Mouse (Mus musculus) limb, embryonic 14.5 days (tissue): ENCODE measurements around the gene Gm960. TPM values are rescaled to one million over a fixed set of nuclear protein-coding genes. Genes with fewer than 3 reads are reported as not detected.

Experiments used
- ATAC-seq: fragments of 200-750 bp; cut with Nextera tagmentation; 2 replicates; pipeline ENCODE4 v1.8.0; 2017; ENCODE audit warnings: low read depth, moderate number of reproducible peaks, moderate TSS enrichment; ENCODE audit not compliant: low FRiP score
- DNase-seq: peaks from one replicate; pipeline ENCODE4 v3.0.0-alpha.2; 2015; ENCODE audit warnings: low spot score
- H3K27ac ChIP-seq: fragments of 300-500 bp; sonication (generic); replicated peaks from 2 replicates; pipeline ENCODE4 v1.5.1; 2014; ENCODE audit warnings: low read depth, mild to moderate bottlenecking, low read length, moderate library complexity, mixed read lengths
- H3K27me3 ChIP-seq: fragments of 300-500 bp; sonication (generic); 2 replicates; pipeline ENCODE4 v1.6.1; 2014; ENCODE audit warnings: low read length, mixed read lengths; ENCODE audit not compliant: control insufficient read depth, insufficient read depth
- H3K36me3 ChIP-seq: fragments of 300-500 bp; sonication (generic); 2 replicates; pipeline ENCODE4 v1.6.1; 2014; ENCODE audit warnings: mild to moderate bottlenecking, low read length, moderate library complexity, mixed read lengths; ENCODE audit not compliant: control insufficient read depth, insufficient read depth
- H3K4me1 ChIP-seq: fragments of 300-500 bp; sonication (generic); 2 replicates; pipeline ENCODE4 v1.6.1; 2014; ENCODE audit warnings: antibody characterized with exemption, low read length, mixed read lengths; ENCODE audit not compliant: control insufficient read depth, insufficient read depth
- H3K4me2 ChIP-seq: fragments of 300-500 bp; sonication (generic); replicated peaks from 2 replicates; pipeline ENCODE4 v1.6.1; 2014; ENCODE audit warnings: low read depth, mild to moderate bottlenecking, low read length, moderate library complexity; ENCODE audit not compliant: severe bottlenecking
- H3K4me3 ChIP-seq: fragments of 300-500 bp; sonication (generic); replicated peaks from 2 replicates; pipeline ENCODE4 v1.5.1; 2014; ENCODE audit warnings: low read length
- H3K9ac ChIP-seq: fragments of 300-500 bp; sonication (generic); 2 replicates; pipeline ENCODE4 v1.6.1; 2014; ENCODE audit warnings: mild to moderate bottlenecking, low read depth, low read length, moderate library complexity; ENCODE audit not compliant: severe bottlenecking
- H3K9me3 ChIP-seq: fragments of 300-500 bp; sonication (generic); 2 replicates; pipeline ENCODE4 v1.6.1; 2016; ENCODE audit warnings: low read length; ENCODE audit not compliant: control insufficient read depth
- POLR2A ChIP-seq: fragments of 200-500 bp; IDR thresholded peaks from 2 replicates; pipeline ENCODE4 v1.8.0; 2012; ENCODE audit warnings: inconsistent platforms, mild to moderate bottlenecking, moderate library complexity, borderline replicate concordance; ENCODE audit not compliant: insufficient read depth, insufficient read length; ENCODE audit errors: extremely low read depth
- WGBS: fragments of 180-500 bp; shearing (Covaris S2); extraction: QIAGEN DNeasy Blood & Tissue Kit; methylation state at CpG from one replicate; pipeline ENCODE4 v1.1.7; 2014; 5-methylcytosine and 5-hydroxymethylcytosine counted together
- polyA plus RNA-seq, 2 experiments: library from polyadenylated mRNA; depleted of rRNA in 1 of 2; stranded (reverse) in 1 of 2; unstranded in 1 of 2; fragments of >200 nt; fragmentation: Nextera tagmentation in 1 of 2; extraction: Ambion mirVana in 1 of 2; gene quantifications; 2 replicates each; pipeline versions ENCODE4 v1.2.1 to v1.2.3; 2012 to 2014

Gm960 gene
- polyA plus RNA-seq, 2 experiments, result 1.4 to 3.1 TPM

DNA sequence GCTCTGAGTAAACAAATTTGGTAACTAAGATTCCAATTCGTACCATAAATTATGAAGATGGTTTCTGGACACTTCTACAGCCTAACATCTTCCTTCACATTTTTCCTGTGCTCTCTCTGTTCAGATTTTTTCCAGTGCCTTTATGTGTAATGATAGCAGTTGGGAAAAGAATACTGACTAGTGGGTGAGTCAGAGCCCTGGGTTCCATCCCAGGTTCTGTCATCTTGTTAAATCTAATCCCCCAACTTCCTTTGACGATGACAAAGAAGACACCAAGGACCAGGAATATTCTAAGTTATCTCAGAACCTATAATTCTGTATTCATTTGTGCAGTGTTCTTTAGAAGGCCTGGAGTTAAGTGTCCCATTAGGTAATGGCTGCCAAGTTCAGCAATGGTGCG is 1.3 kb downstream of the Gm960 start:
- no peak overlapping the region for H3K4me3 ChIP-seq
- DNase-seq, result no peak
- no peaks in the 10 kb centered on the region for H3K9me3 ChIP-seq
- WGBS, result 88% methylated on average over 3 of the region's 3 CpGs
- H3K4me2 ChIP-seq, result no peak overlapping the region
- no peak for TF ChIP-seq POLR2A
- H3K27ac ChIP-seq, result no peak overlapping the region
- H3K36me3 ChIP-seq, result no peaks in the 10 kb centered on the region
- H3K4me1 ChIP-seq, result peaks cover 3% of the 10 kb centered on the region; the same call in 1 of the 2 replicates
- no peak for ATAC-seq
- peaks cover 35% of the 10 kb centered on the region for H3K27me3 ChIP-seq
- no peak overlapping the region for H3K9ac ChIP-seq

- Histone ChIP-seq H3K9ac (no peak overlapping the region), H3K4me1 (peaks cover 3% of the 10 kb centered on the region; the same call in 1 of the 2 replicates), H3K4me2 (no peak overlapping the region), H3K4me3 (no peak overlapping the region), H3K36me3 (no peaks in the 10 kb centered on the region), H3K27ac (no peak overlapping the region), H3K27me3 (peaks cover 22% of the 10 kb centered on the region), H3K9me3 (no peaks in the 10 kb centered on the region)
- DNase-seq, result no peak
- no peak for ATAC-seq
- WGBS, result 52% methylated on average over 3 of the region's 3 CpGs
- TF ChIP-seq POLR2A, result no peak
These were observed 4.1 kb downstream of the Gm960 start for GRCm38 (mm10) chr19:4694346-4694745.

- H3K27ac ChIP-seq, result no peak overlapping the region
- no peak overlapping the region for H3K4me3 ChIP-seq
- H3K27me3 ChIP-seq, result no peaks in the 10 kb centered on the region
- no peaks in the 10 kb centered on the region for H3K36me3 ChIP-seq
- H3K4me2 ChIP-seq, result no peak overlapping the region
- 70% methylated on average over 6 of the region's 6 CpGs for WGBS
- no peak for TF ChIP-seq POLR2A
- no peak overlapping the region for H3K9ac ChIP-seq
- ATAC-seq, result no peak
- no peaks in the 10 kb centered on the region for H3K4me1 ChIP-seq
- no peaks in the 10 kb centered on the region for H3K9me3 ChIP-seq
- no peak for DNase-seq
These were observed 26.1 kb downstream of the Gm960 start for GRCm38 (mm10) chr19:4672401-4672800.

DNA sequence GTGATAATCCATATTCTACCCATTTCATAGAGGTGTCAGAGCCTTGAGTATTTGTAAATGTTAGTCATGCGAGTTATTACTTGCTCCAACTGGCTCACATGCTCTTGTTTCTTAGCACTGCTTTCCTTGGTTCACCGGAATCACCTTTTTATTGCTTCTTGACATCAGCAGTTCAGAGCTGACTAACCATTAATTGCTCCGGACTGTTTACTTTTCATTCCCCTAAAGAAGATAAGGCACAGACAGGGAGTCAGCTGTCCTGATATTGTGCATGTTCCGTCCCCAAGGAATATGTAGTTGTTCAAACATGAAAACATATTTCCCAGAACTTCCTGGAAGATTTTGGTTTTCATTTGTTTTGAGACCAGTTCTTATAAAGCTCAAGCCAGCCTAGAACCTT is 27.7 kb downstream of the Gm960 start:
- Histone ChIP-seq H3K36me3 (no peaks in the 10 kb centered on the region), H3K9me3 (no peaks in the 10 kb centered on the region), H3K27me3 (no peaks in the 10 kb centered on the region), H3K27ac (no peak overlapping the region), H3K9ac (no peak overlapping the region), H3K4me3 (no peak overlapping the region), H3K4me1 (no peaks in the 10 kb centered on the region), H3K4me2 (no peak overlapping the region)
- ATAC-seq (no peak), DNase-seq (no peak)
- TF ChIP-seq POLR2A, result no peak
- WGBS, result 62% methylated on average over 4 of the region's 4 CpGs

DNA sequence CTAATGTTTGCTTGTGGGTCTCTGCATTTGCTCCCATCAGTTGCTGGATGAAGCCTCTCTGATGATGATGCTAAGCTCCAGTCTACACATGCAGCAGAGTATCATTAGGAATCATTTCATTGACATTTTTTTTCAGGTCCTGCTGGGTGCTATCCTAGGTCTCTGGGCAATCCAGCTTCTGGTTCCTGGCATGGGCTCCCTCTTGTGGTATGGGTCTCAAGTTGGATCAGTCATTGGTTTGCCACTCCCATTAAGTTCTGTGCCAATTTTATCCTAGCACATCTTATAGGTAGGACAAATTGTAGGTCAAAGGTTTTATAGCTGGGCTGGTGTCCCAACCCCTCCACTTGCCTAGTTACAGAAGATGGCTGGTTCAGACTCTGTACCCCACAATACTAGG is 31.7 kb downstream of the Gm960 start:
- Histone ChIP-seq H3K4me2 (no peak overlapping the region), H3K27me3 (no peaks in the 10 kb centered on the region), H3K9ac (no peak overlapping the region), H3K27ac (no peak overlapping the region), H3K4me3 (no peak overlapping the region), H3K4me1 (no peaks in the 10 kb centered on the region), H3K36me3 (no peaks in the 10 kb centered on the region), H3K9me3 (no peaks in the 10 kb centered on the region)
- TF ChIP-seq POLR2A, result no peak
- ATAC-seq, result no peak
- DNase-seq, result no peak

- H3K4me2 ChIP-seq, result no peak overlapping the region
- H3K27ac ChIP-seq, result no peak overlapping the region
- no peaks in the 10 kb centered on the region for H3K27me3 ChIP-seq
- no peaks in the 10 kb centered on the region for H3K9me3 ChIP-seq
- 89% methylated on average over 5 of the region's 5 CpGs for WGBS
- H3K9ac ChIP-seq, result no peak overlapping the region
- DNase-seq (no peak), ATAC-seq (no peak)
- H3K36me3 ChIP-seq, result no peaks in the 10 kb centered on the region
- TF ChIP-seq POLR2A, result no peak
- H3K4me3 ChIP-seq, result no peak overlapping the region
- H3K4me1 ChIP-seq, result no peaks in the 10 kb centered on the region
These were observed 40.3 kb downstream of the Gm960 start for GRCm38 (mm10) chr19:4658156-4658555.
